Mouse (Mus musculus) central nervous system, embryonic 11.5 days (tissue): ENCODE measurements around the gene Pigw. TPM values are rescaled to one million over a fixed set of nuclear protein-coding genes. Genes with fewer than 3 reads are reported as not detected.

Experiments used
- polyA plus RNA-seq: library from polyadenylated mRNA; depleted of rRNA; stranded (reverse); fragments of >200 nt; gene quantifications from 2 replicates; pipeline ENCODE4 v1.2.3, GENCODE M21; 2012; rRNA removed

The Pigw gene
- polyA plus RNA-seq: 4.6 and 7.6 TPM in 2 replicates

DNA sequence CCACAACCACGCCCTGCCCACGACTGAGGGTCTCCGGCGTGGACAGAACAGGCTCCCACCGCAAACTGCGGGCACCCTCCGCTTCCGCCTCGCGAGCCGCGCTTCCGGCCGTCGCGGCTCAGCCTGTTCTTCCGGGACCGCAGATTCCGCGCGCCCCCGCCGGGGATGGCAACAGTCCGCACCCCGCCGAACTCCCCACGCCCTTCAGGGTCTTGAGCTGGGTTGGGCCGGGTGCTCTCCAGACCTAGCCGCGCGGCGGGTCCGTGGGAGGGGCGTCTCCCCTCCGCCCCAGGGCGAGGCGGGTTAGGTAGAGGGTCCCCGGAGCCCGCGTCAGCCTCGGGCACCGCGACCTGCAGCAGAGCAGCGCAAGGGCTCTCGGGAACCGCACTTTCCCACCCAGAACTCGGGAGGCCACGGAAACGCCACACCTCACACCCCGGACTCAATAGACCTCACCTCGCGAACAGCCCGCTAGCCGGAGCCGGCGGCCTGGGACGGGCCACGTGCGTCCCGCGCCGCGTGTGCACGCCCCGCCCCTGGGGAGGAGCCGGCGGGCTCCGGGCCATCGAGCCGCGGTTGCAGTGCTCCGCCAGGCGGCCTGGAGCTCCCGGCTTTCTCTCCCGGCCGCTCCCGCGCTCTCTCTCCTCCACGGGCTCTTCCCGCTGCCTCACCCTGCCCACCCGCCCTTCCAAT is at the start of gene Pigw, which contains the start of gene Myo19:
Pigw (minus strand) TSS at position 514 of the 693 bp plus-strand sequence.
Myo19 (plus strand) TSS at position 377 of the 693 bp plus-strand sequence.

GRCm38 (mm10) chr11:84916053-84916702 is 36.1 kb upstream of the Pigw start, which contains the start of gene Znhit3:
Gene Znhit3, minus strand, starts transcription at chr11:84916366.

DNA sequence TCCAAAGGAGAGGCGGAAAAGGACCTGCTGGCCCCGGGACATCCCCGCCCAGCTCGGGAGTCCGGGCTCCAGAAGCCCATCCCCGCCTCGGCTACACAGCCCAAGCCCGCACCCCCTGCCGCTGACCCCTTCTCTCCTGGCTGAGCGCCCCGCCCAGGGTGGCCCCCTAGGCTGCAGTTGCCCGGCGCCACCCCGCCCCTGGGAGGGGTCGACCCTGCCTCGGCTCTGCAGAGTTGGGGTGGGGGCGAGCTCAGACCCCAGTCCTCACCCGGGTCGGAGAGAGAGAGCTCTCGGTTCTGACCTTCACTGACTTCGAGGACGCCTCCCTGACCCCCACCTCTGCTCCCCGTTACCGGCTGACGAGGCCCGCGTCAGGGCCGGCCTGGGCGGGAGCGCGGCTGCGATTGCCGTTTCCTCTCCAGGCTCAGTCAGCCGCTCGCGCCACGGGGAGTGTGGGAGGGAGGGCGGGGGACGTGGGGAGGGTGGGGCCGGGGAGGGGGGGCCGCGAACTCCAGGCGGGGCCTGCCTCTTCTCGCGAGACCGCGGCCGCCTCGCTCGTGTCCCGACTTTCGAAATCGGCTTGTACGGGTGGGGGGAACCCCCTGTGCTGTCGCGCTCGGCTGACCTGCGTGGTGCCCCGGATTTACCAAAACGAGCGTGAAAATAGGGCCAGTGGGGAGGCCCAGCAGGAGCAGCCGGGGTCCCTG is 9.6 kb downstream of the Pigw start, which contains the start of gene Ggnbp2:
Ggnbp2 (minus strand) TSS at position 481 of the 707 bp plus-strand sequence.

DNA sequence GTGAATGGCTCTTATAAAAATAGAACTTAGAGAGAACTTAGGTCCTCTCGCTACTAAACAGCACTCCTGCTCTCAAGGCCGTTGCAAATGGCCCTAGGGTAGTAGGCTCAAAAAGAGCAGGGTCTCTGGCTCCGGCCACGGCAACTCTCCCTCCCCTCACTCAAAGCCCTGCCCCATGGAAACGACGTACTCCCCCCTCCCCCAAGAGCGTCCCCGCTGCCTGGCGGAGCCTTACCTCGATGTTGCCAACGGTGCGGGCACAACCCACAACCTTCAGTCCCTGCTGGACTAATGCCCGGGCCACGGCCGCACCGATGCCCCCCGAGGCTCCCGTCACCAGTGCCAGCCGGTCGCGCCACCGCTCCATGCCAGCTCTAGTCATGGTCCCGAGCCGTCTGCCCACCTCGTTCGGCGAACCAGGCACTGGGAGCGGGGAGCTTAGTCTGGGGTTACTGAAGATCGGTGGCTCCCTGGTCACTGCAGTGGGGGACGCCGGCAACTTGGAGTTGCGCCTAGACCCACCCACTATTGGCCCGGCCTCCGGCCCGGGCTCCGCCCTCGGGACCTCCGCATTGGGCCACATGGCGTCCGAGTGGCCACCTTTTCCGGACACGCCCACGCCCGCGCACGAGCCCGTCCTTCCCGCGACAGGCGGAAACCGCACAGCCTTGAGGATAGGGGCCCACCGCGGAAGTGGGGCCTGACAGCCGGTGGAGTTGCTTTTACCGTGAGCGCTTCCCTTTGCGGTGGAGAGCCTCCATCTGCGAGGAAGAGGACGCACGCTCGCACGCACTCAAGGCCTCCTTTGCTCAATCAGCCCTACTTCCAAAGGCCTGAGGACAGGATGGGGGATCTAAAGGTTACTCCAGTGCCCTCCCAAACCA is 51.3 kb downstream of the Pigw start, which contains the start of gene Dhrs11:
Dhrs11 (minus strand) TSS at position 479 of the 884 bp plus-strand sequence.

Other genes starting within 250 kb of the Pigw start
- 9.7 and 14.4 TPM in 2 replicates for gene Mrm1, start 60.8 kb downstream of the Pigw start, polyA plus RNA-seq
- gene Dhrs11, start 51.3 kb downstream of the Pigw start, polyA plus RNA-seq: 19.9 and 22.0 TPM in 2 replicates
- gene Ggnbp2, start 9.5 kb downstream of the Pigw start, polyA plus RNA-seq: 130 and 161 TPM in 2 replicates
- gene Myo19, start 137 bp downstream of the Pigw start, polyA plus RNA-seq: 18.9 and 22.5 TPM in 2 replicates
- gene Znhit3, start 36.1 kb upstream of the Pigw start, polyA plus RNA-seq: 31.7 and 48.5 TPM in 2 replicates
- 1.8 and 2.1 TPM in 2 replicates for gene Car4, start 77.5 kb upstream of the Pigw start, polyA plus RNA-seq